Mouse (Mus musculus) liver, embryonic 16.5 days (tissue): Measurements from ENCODE around the gene Cecr2. TPM values are rescaled to one million over a fixed set of nuclear protein-coding genes. Genes with fewer than 3 reads are reported as not detected.
A peak's percentile ranks its signal among the peaks of the same experiment; 100 is the strongest.

Experiments used
- ATAC-seq: fragments of 200-750 bp; cut with Nextera tagmentation; 2 replicates; pipeline ENCODE4 v1.8.0; 2017; ENCODE audit warnings: low read depth, mild to moderate bottlenecking, moderate number of reproducible peaks, moderate library complexity
- H3K27ac ChIP-seq: fragments of 300-500 bp; sonication (generic); 2 replicates; pipeline ENCODE4 v1.5.1; 2014; ENCODE audit warnings: mild to moderate bottlenecking, low read length
- H3K27me3 ChIP-seq: fragments of 300-500 bp; sonication (generic); 2 replicates; pipeline ENCODE4 v1.6.1; 2014; ENCODE audit warnings: low read depth, low read length, mixed read lengths; ENCODE audit not compliant: control insufficient read depth, insufficient read depth
- H3K36me3 ChIP-seq: fragments of 300-500 bp; sonication (generic); 2 replicates; pipeline ENCODE4 v1.6.1; 2014; ENCODE audit warnings: mild to moderate bottlenecking; ENCODE audit not compliant: control insufficient read depth, insufficient read depth
- H3K4me1 ChIP-seq: fragments of 300-500 bp; sonication (generic); 2 replicates; pipeline ENCODE4 v1.6.1; 2014; ENCODE audit warnings: low read depth, low read length, mixed read lengths; ENCODE audit not compliant: control insufficient read depth
- H3K4me2 ChIP-seq: fragments of 300-500 bp; sonication (generic); 2 replicates; pipeline ENCODE4 v1.6.1; 2014; ENCODE audit warnings: low read depth, low read length, mixed read lengths
- H3K4me3 ChIP-seq: fragments of 300-500 bp; sonication (generic); 2 replicates; pipeline ENCODE4 v1.5.1; 2014; ENCODE audit warnings: low read depth, mild to moderate bottlenecking, low read length
- H3K9ac ChIP-seq: fragments of 300-500 bp; sonication (generic); 2 replicates; pipeline ENCODE4 v1.6.1; 2014; ENCODE audit warnings: low read depth, low read length
- H3K9me3 ChIP-seq: fragments of 300-500 bp; sonication (generic); replicated peaks from 2 replicates; pipeline ENCODE4 v1.6.1; 2016; ENCODE audit warnings: low read length; ENCODE audit not compliant: control insufficient read depth
- WGBS: fragments of 180-500 bp; shearing (Covaris S2); extraction: QIAGEN DNeasy Blood & Tissue Kit; methylation state at CpG from one replicate; pipeline ENCODE4 v1.1.7; 2014; ENCODE audit not compliant: insufficient replicate concordance; 5-methylcytosine and 5-hydroxymethylcytosine counted together
- polyA plus RNA-seq: library from polyadenylated mRNA; unstranded; fragments of >200 nt; fragmentation: Nextera tagmentation; extraction: Ambion mirVana; gene quantifications from 2 replicates; pipeline ENCODE4 v1.2.1, GENCODE M21; 2015

The Cecr2 gene
- polyA plus RNA-seq, 1 experiment from 2014 or later, result 4.9 TPM

- Histone ChIP-seq H3K9me3 (no peaks in the 10 kb centered on the region), H3K36me3 (peaks cover 35% of the 10 kb centered on the region), H3K4me1 (peaks cover 27% of the 10 kb centered on the region), H3K4me3 (no peak overlapping the region), H3K27me3 (no peaks in the 10 kb centered on the region), H3K27ac (no peak overlapping the region), H3K9ac (no peak overlapping the region), H3K4me2 (no peak overlapping the region)
- ATAC-seq, result peak; percentile 77
- WGBS, result 62% methylated on average over 10 of the region's 11 CpGs
These were observed 124.0 kb downstream of the Cecr2 start for GRCm38 (mm10) chr6:120790153-120790552.

GRCm38 (mm10) chr6:120790717-120791116 is 124.5 kb downstream of the Cecr2 start:
- Histone ChIP-seq H3K36me3 (peaks cover 41% of the 10 kb centered on the region), H3K27ac (no peak overlapping the region)

GRCm38 (mm10) chr6:120792947-120793346 is 126.8 kb downstream of the Cecr2 start:
- ATAC-seq, result no peak
- H3K27ac ChIP-seq, result no peak overlapping the region
- no peak overlapping the region for H3K4me2 ChIP-seq
- no peaks in the 10 kb centered on the region for H3K27me3 ChIP-seq
- no peaks in the 10 kb centered on the region for H3K9me3 ChIP-seq
- WGBS, result 84% methylated on average over 8 of the region's 8 CpGs
- no peak overlapping the region for H3K4me3 ChIP-seq
- peaks cover 21% of the 10 kb centered on the region for H3K4me1 ChIP-seq
- H3K9ac ChIP-seq, result no peak overlapping the region
- peaks cover 62% of the 10 kb centered on the region for H3K36me3 ChIP-seq

More at GRCm38 (mm10) chr6:120790717-120791116, 124.5 kb downstream of the Cecr2 start:
- WGBS, result 71% methylated on average over 5 of the region's 5 CpGs
- Histone ChIP-seq H3K4me1 (peaks cover 27% of the 10 kb centered on the region), H3K9me3 (no peaks in the 10 kb centered on the region), H3K9ac (no peak overlapping the region), H3K4me3 (no peak overlapping the region), H3K27me3 (no peaks in the 10 kb centered on the region), H3K4me2 (no peak overlapping the region)
- ATAC-seq, result no peak

- Histone ChIP-seq H3K27me3 (no peaks in the 10 kb centered on the region), H3K4me3 (no peak overlapping the region), H3K4me2 (no peak overlapping the region), H3K4me1 (peaks cover 6% of the 10 kb centered on the region), H3K27ac (no peak overlapping the region), H3K9ac (no peak overlapping the region), H3K36me3 (peaks cover 85% of the 10 kb centered on the region), H3K9me3 (no peaks in the 10 kb centered on the region)
- ATAC-seq, result no peak
- WGBS, result 22% methylated on average over 5 of the region's 5 CpGs
These were observed 129.4 kb downstream of the Cecr2 start for GRCm38 (mm10) chr6:120795422-120796086.

GRCm38 (mm10) chr6:120796111-120796510 is 129.9 kb downstream of the Cecr2 start:
- WGBS, result 72% methylated on average over 2 of the region's 2 CpGs
- Histone ChIP-seq H3K4me1 (peaks cover under 1% of the 10 kb centered on the region), H3K9ac (no peak overlapping the region), H3K27me3 (no peaks in the 10 kb centered on the region), H3K36me3 (peaks cover 91% of the 10 kb centered on the region), H3K4me3 (no peak overlapping the region), H3K9me3 (no peaks in the 10 kb centered on the region), H3K4me2 (no peak overlapping the region), H3K27ac (no peak overlapping the region)
- no peak for ATAC-seq

GRCm38 (mm10) chr6:120798019-120798418 is 131.8 kb downstream of the Cecr2 start:
- ATAC-seq, result no peak
- H3K4me2 ChIP-seq, result no peak overlapping the region
- H3K4me1 ChIP-seq, result no peaks in the 10 kb centered on the region; the same call in 1 of the 2 replicates
- 83% methylated on average over 7 of the region's 7 CpGs for WGBS
- peaks cover 94% of the 10 kb centered on the region for H3K36me3 ChIP-seq
- H3K27me3 ChIP-seq, result no peaks in the 10 kb centered on the region
- no peak overlapping the region for H3K9ac ChIP-seq
- H3K27ac ChIP-seq, result no peak overlapping the region
- no peak overlapping the region for H3K4me3 ChIP-seq
- H3K9me3 ChIP-seq, result no peaks in the 10 kb centered on the region

- Histone ChIP-seq H3K27ac (no peak overlapping the region), H3K4me2 (no peak overlapping the region), H3K9ac (no peak overlapping the region), H3K9me3 (no peaks in the 10 kb centered on the region), H3K36me3 (peaks cover 94% of the 10 kb centered on the region), H3K4me3 (no peak overlapping the region), H3K4me1 (no peaks in the 10 kb centered on the region), H3K27me3 (no peaks in the 10 kb centered on the region)
- 62% methylated on average over 4 of the region's 4 CpGs for WGBS
- ATAC-seq, result no peak
These were observed 132.7 kb downstream of the Cecr2 start for GRCm38 (mm10) chr6:120798905-120799304.

- Histone ChIP-seq H3K9me3 (no peaks in the 10 kb centered on the region), H3K4me3 (no peak overlapping the region), H3K36me3 (peaks cover 93% of the 10 kb centered on the region), H3K4me1 (no peaks in the 10 kb centered on the region), H3K27ac (no peak overlapping the region), H3K4me2 (no peak overlapping the region), H3K9ac (no peak overlapping the region), H3K27me3 (no peaks in the 10 kb centered on the region)
- WGBS, result 78% methylated on average over 4 of the region's 4 CpGs
- no peak for ATAC-seq
These were observed 133.4 kb downstream of the Cecr2 start for GRCm38 (mm10) chr6:120799581-120800041.

GRCm38 (mm10) chr6:120806999-120807737 is 141.0 kb downstream of the Cecr2 start:
- ATAC-seq, result peak; percentile 57
- peaks cover 8% of the 10 kb centered on the region for H3K4me1 ChIP-seq
- H3K27ac ChIP-seq, result peak overlapping the region; percentile 62
- H3K9me3 ChIP-seq, result no peaks in the 10 kb centered on the region
- H3K4me3 ChIP-seq, result no peak overlapping the region
- H3K4me2 ChIP-seq, result no peak overlapping the region
- no peaks in the 10 kb centered on the region for H3K27me3 ChIP-seq
- WGBS, result 74% methylated on average over 5 of the region's 5 CpGs
- H3K9ac ChIP-seq, result no peak overlapping the region
- peaks cover 86% of the 10 kb centered on the region for H3K36me3 ChIP-seq
